Mouse (Mus musculus): ENCODE data around the gene Polr2e.

The Polr2e gene

DNA sequence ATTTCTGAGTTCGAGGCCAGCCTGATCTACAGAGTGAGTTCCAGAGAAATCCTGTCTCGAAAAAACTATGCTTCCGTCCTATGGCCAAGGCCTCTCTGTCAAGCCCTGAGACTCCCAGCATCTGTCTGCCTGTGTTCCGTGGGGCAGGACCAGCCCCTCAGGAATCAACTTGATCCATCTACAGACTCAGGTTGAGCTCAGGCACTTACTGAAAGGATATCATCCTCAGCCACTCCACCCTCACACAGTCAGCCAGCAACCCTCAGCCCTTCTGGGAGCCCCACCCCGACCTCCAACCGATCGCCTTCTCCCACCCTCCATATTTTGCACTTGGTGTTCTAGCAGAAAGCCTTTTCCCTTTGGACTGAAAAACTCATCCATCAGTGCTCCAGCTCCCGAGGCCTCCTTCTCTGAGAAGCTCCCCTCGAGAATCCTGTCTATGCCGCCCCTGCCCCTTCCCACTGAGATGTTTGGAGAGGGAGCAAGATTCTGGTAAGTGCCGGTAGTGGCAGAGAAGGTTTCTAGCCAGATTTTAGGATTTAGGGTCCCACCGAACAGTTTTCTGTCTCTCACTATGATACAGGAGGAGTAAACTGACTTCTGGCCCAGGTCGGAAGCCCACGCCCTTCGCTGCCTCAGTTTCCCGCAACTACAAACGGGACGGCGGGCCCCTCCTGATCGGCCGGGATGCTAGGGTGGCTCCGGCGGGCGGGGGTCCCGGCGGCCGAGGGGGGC is 51.7 kb downstream of the Polr2e start:
- DNase-seq (ENCODE audit: low spot score): no peak

DNA sequence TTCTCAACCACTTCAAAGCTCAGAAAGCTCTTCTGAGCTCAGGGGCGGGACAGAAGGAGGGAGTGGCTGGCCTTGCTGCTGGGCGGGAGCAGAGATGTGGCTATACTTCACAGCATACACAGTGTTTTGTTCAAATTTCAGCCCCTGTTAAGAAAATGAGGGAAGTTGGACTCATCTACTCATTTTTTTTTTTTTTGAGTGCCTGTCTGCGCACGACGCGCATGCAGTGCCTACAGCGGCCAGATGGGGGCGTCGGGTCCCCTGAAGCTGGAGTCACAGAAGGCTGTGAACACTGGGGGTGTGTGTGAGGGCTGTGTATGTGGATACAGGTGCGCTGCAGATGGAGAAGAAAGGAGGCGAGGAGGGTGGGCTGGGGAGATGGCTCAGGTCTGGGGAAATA is 52.6 kb downstream of the Polr2e start:
- DNase-seq (ENCODE audit: low spot score): peak; percentile 74

DNA sequence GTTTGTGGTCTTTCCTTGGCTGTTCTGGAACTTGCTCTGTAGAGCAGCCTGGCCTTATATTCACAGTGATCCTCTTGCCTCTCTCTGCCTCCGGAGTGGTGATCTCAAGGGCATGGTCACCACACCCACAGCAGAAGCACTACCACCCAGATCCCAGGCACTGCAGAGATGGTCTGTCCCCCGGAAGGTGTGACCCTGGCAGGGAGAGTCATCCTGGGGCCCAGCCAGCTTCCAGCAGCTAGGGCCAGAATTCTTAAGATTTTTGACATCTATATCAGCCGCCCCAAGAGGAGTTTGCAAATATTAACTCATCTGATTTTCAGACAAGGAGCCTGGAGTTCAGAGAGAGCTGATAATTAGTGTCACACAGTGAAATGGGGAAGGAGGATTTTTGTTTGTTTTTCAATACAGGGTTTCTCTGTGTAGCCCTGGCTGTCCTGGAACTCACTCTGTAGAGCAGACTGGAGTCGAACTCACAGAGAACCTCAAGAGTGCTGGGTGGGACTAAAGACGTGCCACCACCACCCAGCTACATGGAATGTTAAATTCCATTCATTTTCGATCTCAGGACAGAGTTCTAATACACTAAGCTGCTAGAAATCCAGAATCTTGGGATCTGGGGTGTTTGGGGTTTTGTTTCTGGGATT is 53.2 kb downstream of the Polr2e start:
- no peak for DNase-seq (ENCODE audit: low spot score)
